Mouse (Mus musculus) CH12F3 (cell line): ENCODE results near the gene Brip1.

Source experiments
- in situ Hi-C: fragments of 300-500 bp; cut with MboI; formaldehyde crosslinking; loops from 2 replicates; pipeline ENCODE4 v1.14.3; 2020; ENCODE audit warnings: low sequenced_read_pairs

The Brip1 gene

GRCm38 (mm10) chr11:86115955-86116354 is 85.0 kb downstream of the Brip1 start:
- in situ Hi-C loops: no loop called here

- in situ Hi-C loops: no loop called here
These were observed 93.7 kb downstream of the Brip1 start for GRCm38 (mm10) chr11:86107276-86107675.

- in situ Hi-C loops: no loop called here
These were observed 94.4 kb downstream of the Brip1 start for GRCm38 (mm10) chr11:86106596-86106995.

- in situ Hi-C loops: no loop called here
These were observed 99.8 kb downstream of the Brip1 start for GRCm38 (mm10) chr11:86101191-86101590.

- in situ Hi-C loops: no loop called here
These were observed 101.7 kb downstream of the Brip1 start for GRCm38 (mm10) chr11:86099341-86099740.

GRCm38 (mm10) chr11:86088815-86089214 is 112.2 kb downstream of the Brip1 start:
- in situ Hi-C loops: no loop called here

- in situ Hi-C loops: no loop called here
These were observed 116.5 kb downstream of the Brip1 start for GRCm38 (mm10) chr11:86084522-86084921.

- in situ Hi-C loops: no loop called here
These were observed 123.0 kb downstream of the Brip1 start for GRCm38 (mm10) chr11:86078025-86078424.

GRCm38 (mm10) chr11:86076966-86077365 is 124.0 kb downstream of the Brip1 start:
- in situ Hi-C loops: no loop called here

- in situ Hi-C loops: no loop called here
These were observed 124.6 kb downstream of the Brip1 start for GRCm38 (mm10) chr11:86076403-86076802.

GRCm38 (mm10) chr11:86075371-86075770 is 125.6 kb downstream of the Brip1 start:
- in situ Hi-C loops: no loop called here

GRCm38 (mm10) chr11:86068651-86069050 is 132.3 kb downstream of the Brip1 start:
- in situ Hi-C loops: no loop called here

GRCm38 (mm10) chr11:86067154-86067553 is 133.8 kb downstream of the Brip1 start:
- in situ Hi-C loops: no loop called here

- in situ Hi-C loops: no loop called here
These were observed 136.1 kb downstream of the Brip1 start for GRCm38 (mm10) chr11:86064881-86065280.

- in situ Hi-C loops: no loop called here
These were observed 139.8 kb downstream of the Brip1 start for GRCm38 (mm10) chr11:86061243-86061642.

- in situ Hi-C loops: no loop called here
These were observed 141.9 kb downstream of the Brip1 start for GRCm38 (mm10) chr11:86059123-86059522.

GRCm38 (mm10) chr11:86055806-86056205 is 145.2 kb downstream of the Brip1 start:
- in situ Hi-C loops: no loop called here

- in situ Hi-C loops: no loop called here
These were observed 149.6 kb downstream of the Brip1 start for GRCm38 (mm10) chr11:86051383-86051782.

GRCm38 (mm10) chr11:86050430-86051280 is 150.3 kb downstream of the Brip1 start:
- in situ Hi-C loops: no loop called here

GRCm38 (mm10) chr11:86039994-86040393 is 161.0 kb downstream of the Brip1 start:
- in situ Hi-C loops: no loop called here

- in situ Hi-C loops: no loop called here
These were observed 161.6 kb downstream of the Brip1 start for GRCm38 (mm10) chr11:86039355-86039754.

GRCm38 (mm10) chr11:86038701-86039100 is 162.3 kb downstream of the Brip1 start:
- in situ Hi-C loops: no loop called here

GRCm38 (mm10) chr11:86032910-86033309 is 168.1 kb downstream of the Brip1 start:
- in situ Hi-C loops: no loop called here
